23 mouse cellular contexts compared by ENCODE assay signal in genomic region chr9:103153286-103153685, GRCm38 (mm10). TPM values are rescaled to one million over a fixed set of nuclear protein-coding genes. Genes with fewer than 3 reads are reported as not detected.
A peak's percentile ranks its signal among the peaks of the same experiment; 100 is the strongest.
DNase-seq lines count a peak whose midpoint lies in the region; ATAC-seq and TF ChIP-seq lines count a peak whose summit lies in the region.
"Had no signal": no experiment of that assay in that cellular context is flagged by ENCODE, and none has a peak within 500 bp of the region (broad histone marks: within the 10 kb centered on the region; RNA-seq: fewer than 3 reads in every experiment).

No protein-coding gene starts in this region.

- H3K4me2 ChIP-seq in hindbrain, embryonic 13.5 days, result no peak overlapping the region
- no peak overlapping the region for H3K4me2 ChIP-seq in midbrain, embryonic 15.5 days
- H3K4me2 ChIP-seq: intestine, embryonic 15.5 days; limb, embryonic 12.5 days; liver, embryonic 12.5 days had no signal

- peaks cover 23% of the 10 kb centered on the region for H3K36me3 ChIP-seq in hindbrain, embryonic 13.5 days
- H3K36me3 ChIP-seq in hindbrain, embryonic 10.5 days, result peaks cover 23% of the 10 kb centered on the region
- no peaks in the 10 kb centered on the region for H3K36me3 ChIP-seq in midbrain, embryonic 15.5 days (replicated peaks)
- peaks cover 8% of the 10 kb centered on the region; the same call in 1 of the 2 replicates for H3K36me3 ChIP-seq in midbrain, embryonic 10.5 days
- H3K36me3 ChIP-seq: embryonic facial prominence, embryonic 10.5 days; intestine, embryonic 15.5 days; limb, embryonic 12.5 days; liver, embryonic 12.5 days had no signal

- peak in 1 of 2 experiments; percentile 50 for DNase-seq in cerebellum, adult 2 months
- no peak for DNase-seq in cerebellum, adult 9-10 months
- no peak for DNase-seq in hindbrain, embryonic 10.5 days (ENCODE audit: low spot score)
- no peak for DNase-seq in midbrain, embryonic 10.5 days (ENCODE audit: low spot score)
- DNase-seq in retina, postnatal 1 day, result no peak
- no peak for DNase-seq in frontal cortex, postnatal 25 days (ENCODE audit: low spot score in 2 of 2)
- DNase-seq: adrenal gland, adult 8-10 months; heart, adult 2 months; heart, postnatal 36 days; kidney, adult 9 months; kidney, postnatal 36 days; layer of hippocampus, adult 9-11 months; lung, adult 2 months; lung, postnatal 36 days; right cerebral cortex, adult 18-20 months had no signal

- H3K27me3 ChIP-seq in cerebellum, adult 2 months (ENCODE audit: control insufficient read depth, insufficient read depth, low read length), result no peaks in the 10 kb centered on the region
- no peaks in the 10 kb centered on the region for H3K27me3 ChIP-seq in hindbrain, embryonic 13.5 days
- H3K27me3 ChIP-seq in hindbrain, embryonic 10.5 days (ENCODE audit: insufficient read depth, poor library complexity, severe bottlenecking), result no peaks in the 10 kb centered on the region
- no peaks in the 10 kb centered on the region for H3K27me3 ChIP-seq in midbrain, embryonic 15.5 days (replicated peaks)
- H3K27me3 ChIP-seq in midbrain, embryonic 10.5 days (ENCODE audit: low read depth, poor library complexity, severe bottlenecking), result no peaks in the 10 kb centered on the region
- H3K27me3 ChIP-seq: intestine, embryonic 15.5 days; limb, embryonic 12.5 days; liver, embryonic 12.5 days; Patski had no signal

- peak overlapping the region; percentile 38; the same call in 1 of the 2 replicates for H3K27ac ChIP-seq in cerebellum, adult 2 months (ENCODE audit: insufficient read depth, low read length)
- H3K27ac ChIP-seq in hindbrain, embryonic 13.5 days, result peak overlapping the region; percentile 66
- H3K27ac ChIP-seq in hindbrain, embryonic 10.5 days, result no peak overlapping the region
- H3K27ac ChIP-seq in midbrain, embryonic 15.5 days, result peak overlapping the region; percentile 48; the same call in 1 of the 2 replicates
- H3K27ac ChIP-seq in midbrain, embryonic 10.5 days (replicated peaks), result no peak overlapping the region
- H3K27ac ChIP-seq: embryonic facial prominence, embryonic 10.5 days; heart, adult 2 months; intestine, embryonic 15.5 days; limb, embryonic 12.5 days; liver, embryonic 12.5 days; stomach, postnatal 0 days had no signal

- no peak for TF ChIP-seq CTCF in cerebellum, adult 2 months (IDR thresholded peaks at IDR 0.05; ENCODE audit: borderline replicate concordance, insufficient read depth, low read depth, low read length)

- no peak overlapping the region for H3K4me3 ChIP-seq in cerebellum, adult 2 months (replicated peaks; ENCODE audit: insufficient read depth, low read depth, low read length)
- H3K4me3 ChIP-seq in hindbrain, embryonic 13.5 days, result no peak overlapping the region
- H3K4me3 ChIP-seq in hindbrain, embryonic 10.5 days, result no peak overlapping the region
- no peak overlapping the region for H3K4me3 ChIP-seq in midbrain, embryonic 15.5 days
- H3K4me3 ChIP-seq in midbrain, embryonic 10.5 days, result no peak overlapping the region
- H3K4me3 ChIP-seq: embryonic facial prominence, embryonic 10.5 days; heart, adult 2 months; intestine, embryonic 15.5 days; limb, embryonic 12.5 days; liver, embryonic 12.5 days had no signal

- H3K9ac ChIP-seq in hindbrain, embryonic 13.5 days, result no peak overlapping the region
- H3K9ac ChIP-seq in midbrain, embryonic 15.5 days, result no peak overlapping the region
- H3K9ac ChIP-seq: intestine, embryonic 15.5 days; limb, embryonic 12.5 days; liver, embryonic 12.5 days had no signal

- TF ChIP-seq POLR2A in cerebellum, adult 2 months (IDR thresholded peaks at IDR 0.05; ENCODE audit: borderline replicate concordance, insufficient read depth, low read length), result no peak

- H3K4me1 ChIP-seq in cerebellum, adult 2 months (ENCODE audit: control insufficient read depth, insufficient read depth, low read length), result peaks cover 16% of the 10 kb centered on the region
- H3K4me1 ChIP-seq in hindbrain, embryonic 13.5 days (replicated peaks), result peaks cover 31% of the 10 kb centered on the region
- H3K4me1 ChIP-seq in hindbrain, embryonic 10.5 days (replicated peaks), result peaks cover 3% of the 10 kb centered on the region
- H3K4me1 ChIP-seq in midbrain, embryonic 15.5 days, result peaks cover 10% of the 10 kb centered on the region
- H3K4me1 ChIP-seq in midbrain, embryonic 10.5 days, result peaks cover 14% of the 10 kb centered on the region
- H3K4me1 ChIP-seq: embryonic facial prominence, embryonic 10.5 days; intestine, embryonic 15.5 days; limb, embryonic 12.5 days; liver, embryonic 12.5 days had no signal

- WGBS in cerebellum, adult 2 months, result 19% methylated on average over 5 of the region's 5 CpGs
- WGBS in hindbrain, embryonic 13.5 days, result 55% methylated on average over 5 of the region's 5 CpGs
- 86% methylated on average over 5 of the region's 5 CpGs for WGBS in hindbrain, embryonic 10.5 days
- 51% methylated on average over 5 of the region's 5 CpGs for WGBS in midbrain, embryonic 15.5 days
- WGBS in midbrain, embryonic 10.5 days, result 88% methylated on average over 5 of the region's 5 CpGs

- 0 out of 2 replicates have a peak, but pooled peaks have one; percentile 11 for ATAC-seq in hindbrain, embryonic 13.5 days (ENCODE audit: low FRiP score)
- no peak for ATAC-seq in midbrain, embryonic 15.5 days (replicated peaks)
- ATAC-seq: intestine, embryonic 15.5 days; liver, embryonic 12.5 days; Patski had no signal

- H3K9me3 ChIP-seq in hindbrain, embryonic 13.5 days, result no peaks in the 10 kb centered on the region
- no peaks in the 10 kb centered on the region for H3K9me3 ChIP-seq in hindbrain, embryonic 10.5 days
- H3K9me3 ChIP-seq in midbrain, embryonic 15.5 days, result no peaks in the 10 kb centered on the region
- H3K9me3 ChIP-seq in midbrain, embryonic 10.5 days (replicated peaks), result no peaks in the 10 kb centered on the region
- H3K9me3 ChIP-seq: embryonic facial prominence, embryonic 10.5 days; intestine, embryonic 15.5 days; limb, embryonic 12.5 days; liver, embryonic 12.5 days had no signal

RNA-seq across cellular contexts. Expression of gene Rab6b, which starts 41.7 kb away (rescaled TPM):
- polyA plus RNA-seq in cerebellum, adult 2 months (2012; rRNA removed), result 188 and 199 TPM in 2 replicates
- polyA plus RNA-seq in hindbrain, embryonic 13.5 days (2015; fragmentation: Nextera tagmentation; extraction: Ambion mirVana), result 80.2 and 83.1 TPM in 2 replicates
- polyA plus RNA-seq in hindbrain, embryonic 10.5 days (2016; fragmentation: Nextera tagmentation; extraction: Ambion mirVana), result 17.0 and 29.0 TPM in 2 replicates
- polyA plus RNA-seq in midbrain, embryonic 15.5 days (2015; fragmentation: Nextera tagmentation; extraction: Ambion mirVana), result 107 and 110 TPM in 2 replicates
- 12.3 and 19.9 TPM in 2 replicates for polyA plus RNA-seq in midbrain, embryonic 10.5 days (2016; fragmentation: Nextera tagmentation; extraction: Ambion mirVana)

RNA-seq across cellular contexts. Expression of gene Srprb, which starts 48.7 kb away (rescaled TPM):
- 48.8 and 51.5 TPM in 2 replicates for polyA plus RNA-seq in cerebellum, adult 2 months (2012; rRNA removed)
- 48.9 and 51.0 TPM in 2 replicates for polyA plus RNA-seq in hindbrain, embryonic 13.5 days (2015; fragmentation: Nextera tagmentation; extraction: Ambion mirVana)
- 62.0 and 69.7 TPM in 2 replicates for polyA plus RNA-seq in hindbrain, embryonic 10.5 days (2016; fragmentation: Nextera tagmentation; extraction: Ambion mirVana)
- polyA plus RNA-seq in midbrain, embryonic 15.5 days (2015; fragmentation: Nextera tagmentation; extraction: Ambion mirVana), result 59.3 and 59.8 TPM in 2 replicates
- 68.2 and 68.4 TPM in 2 replicates for polyA plus RNA-seq in midbrain, embryonic 10.5 days (2016; fragmentation: Nextera tagmentation; extraction: Ambion mirVana)

Comparison
In these comparisons a context has a peak if more than half of its experiments do, and no peak if none do; other contexts are left out.
1. H3K27ac ChIP-seq: peak in cerebellum, adult 2 months (single experiment), hindbrain, embryonic 13.5 days (single experiment) and midbrain, embryonic 15.5 days (single experiment); none in hindbrain, embryonic 10.5 days (single experiment) and midbrain, embryonic 10.5 days (single experiment).